14 mouse cellular contexts compared by ENCODE assay signal in genomic region chr6:15415099-15415498, GRCm38 (mm10).
A peak's percentile ranks its signal among the peaks of the same experiment; 100 is the strongest.
DNase-seq lines count a peak whose midpoint lies in the region; ATAC-seq and TF ChIP-seq lines count a peak whose summit lies in the region.
"Had no signal": no experiment of that assay in that cellular context is flagged by ENCODE, and none has a peak within 500 bp of the region (broad histone marks: within the 10 kb centered on the region; RNA-seq: fewer than 3 reads in every experiment).

No protein-coding gene starts in this region.

- TF ChIP-seq CTCF in intestine, postnatal 0 days (IDR thresholded peaks at IDR 0.05; ENCODE audit: low read depth) = peak; percentile 49

- H3K36me3 ChIP-seq in intestine, postnatal 0 days (ENCODE audit: control insufficient read depth, insufficient read depth) = no peaks in the 10 kb centered on the region
- H3K36me3 ChIP-seq in intestine, embryonic 16.5 days (ENCODE audit: control insufficient read depth, insufficient read depth, low read length) = no peaks in the 10 kb centered on the region
- no peaks in the 10 kb centered on the region for H3K36me3 ChIP-seq in hindbrain, embryonic 14.5 days (replicated peaks; ENCODE audit: control insufficient read depth, insufficient read depth)
- H3K36me3 ChIP-seq: forebrain, embryonic 15.5 days; heart, embryonic 15.5 days; midbrain, embryonic 12.5 days had no signal

- no peaks in the 10 kb centered on the region for H3K4me1 ChIP-seq in intestine, postnatal 0 days (replicated peaks; ENCODE audit: control insufficient read depth, insufficient read depth, low read length)
- H3K4me1 ChIP-seq in intestine, embryonic 16.5 days (ENCODE audit: control insufficient read depth, insufficient read depth, low read length) = no peaks in the 10 kb centered on the region
- H3K4me1 ChIP-seq in hindbrain, embryonic 14.5 days (replicated peaks; ENCODE audit: control insufficient read depth, insufficient read depth, low read length) = peaks cover 32% of the 10 kb centered on the region; the same call in 1 of the 2 replicates

- no peaks in the 10 kb centered on the region for H3K9me3 ChIP-seq in intestine, postnatal 0 days (ENCODE audit: control insufficient read depth)
- H3K9me3 ChIP-seq in intestine, embryonic 16.5 days (ENCODE audit: control insufficient read depth, low read length) = no peaks in the 10 kb centered on the region
- H3K9me3 ChIP-seq in hindbrain, embryonic 14.5 days (ENCODE audit: control insufficient read depth, low read length) = no peaks in the 10 kb centered on the region
- H3K9me3 ChIP-seq: forebrain, embryonic 15.5 days; heart, embryonic 15.5 days; midbrain, embryonic 12.5 days had no signal

- no peaks in the 10 kb centered on the region for H3K27me3 ChIP-seq in intestine, postnatal 0 days (replicated peaks; ENCODE audit: control insufficient read depth, insufficient read depth, low read length)
- H3K27me3 ChIP-seq in intestine, embryonic 16.5 days (replicated peaks; ENCODE audit: control insufficient read depth, insufficient read depth, low read length) = no peaks in the 10 kb centered on the region
- no peaks in the 10 kb centered on the region for H3K27me3 ChIP-seq in hindbrain, embryonic 14.5 days (ENCODE audit: control insufficient read depth, insufficient read depth, low read length)
- H3K27me3 ChIP-seq: forebrain, embryonic 15.5 days; heart, embryonic 15.5 days; midbrain, embryonic 12.5 days had no signal

- no peak for ATAC-seq in intestine, postnatal 0 days
- ATAC-seq in intestine, embryonic 16.5 days = no peak
- ATAC-seq in hindbrain, embryonic 14.5 days (ENCODE audit: low FRiP score) = no peak
- ATAC-seq: forebrain, embryonic 15.5 days had no signal

- H3K4me3 ChIP-seq in intestine, postnatal 0 days (ENCODE audit: low read depth, low read length) = no peak overlapping the region
- no peak overlapping the region for H3K4me3 ChIP-seq in intestine, embryonic 16.5 days (ENCODE audit: low read length)
- no peak overlapping the region for H3K4me3 ChIP-seq in hindbrain, embryonic 14.5 days (replicated peaks; ENCODE audit: low read length)
- H3K4me3 ChIP-seq: forebrain, embryonic 15.5 days; heart, embryonic 15.5 days; midbrain, embryonic 12.5 days had no signal

- H3K4me2 ChIP-seq in intestine, postnatal 0 days (replicated peaks; ENCODE audit: low read depth) = no peak overlapping the region
- H3K4me2 ChIP-seq in intestine, embryonic 16.5 days (ENCODE audit: low read depth, low read length) = no peak overlapping the region
- no peak overlapping the region for H3K4me2 ChIP-seq in hindbrain, embryonic 14.5 days (replicated peaks)
- H3K4me2 ChIP-seq: forebrain, embryonic 15.5 days; heart, embryonic 15.5 days; midbrain, embryonic 12.5 days had no signal

- DNase-seq in embryo, embryonic 10.5 days (ENCODE audit: low spot score) = peak; percentile 60
- no peak for DNase-seq in embryo, embryonic 9.5 days (ENCODE audit: extremely low spot score)
- peak; percentile 2 for DNase-seq in lung, postnatal 36 days
- no peak for DNase-seq in lung, adult 18-20 months
- peak; percentile 59 for DNase-seq in hindbrain, embryonic 14.5 days (ENCODE audit: low spot score)
- DNase-seq in left cerebral cortex, adult 9 months (ENCODE audit: low spot score in 2 of 2) = no peak
- DNase-seq: adrenal gland, postnatal 10 days; cerebellum, adult 18-20 months had no signal

- no peak overlapping the region for H3K27ac ChIP-seq in intestine, postnatal 0 days (ENCODE audit: low read depth, low read length)
- no peak overlapping the region for H3K27ac ChIP-seq in intestine, embryonic 16.5 days (ENCODE audit: low read length)
- no peak overlapping the region for H3K27ac ChIP-seq in hindbrain, embryonic 14.5 days
- H3K27ac ChIP-seq: forebrain, embryonic 15.5 days; heart, embryonic 15.5 days; liver, embryonic 14.5 days; midbrain, embryonic 12.5 days had no signal

- WGBS in intestine, postnatal 0 days = 61% methylated on average over 4 of the region's 4 CpGs
- WGBS in intestine, embryonic 16.5 days = 54% methylated on average over 4 of the region's 4 CpGs
- 28% methylated on average over 4 of the region's 4 CpGs for WGBS in hindbrain, embryonic 14.5 days

- no peak overlapping the region for H3K9ac ChIP-seq in intestine, postnatal 0 days (ENCODE audit: low read depth, low read length)
- no peak overlapping the region for H3K9ac ChIP-seq in intestine, embryonic 16.5 days (ENCODE audit: low read depth, low read length)
- no peak overlapping the region for H3K9ac ChIP-seq in hindbrain, embryonic 14.5 days
- H3K9ac ChIP-seq: forebrain, embryonic 15.5 days; heart, embryonic 15.5 days; liver, embryonic 14.5 days; midbrain, embryonic 12.5 days had no signal

Comparison
In these comparisons a context has a peak if more than half of its experiments do, and no peak if none do; other contexts are left out.
1. DNase-seq: peak in embryo, embryonic 10.5 days (single experiment), lung, postnatal 36 days (single experiment) and hindbrain, embryonic 14.5 days (single experiment); none in embryo, embryonic 9.5 days (single experiment), lung, adult 18-20 months (0 of 2) and left cerebral cortex, adult 9 months (0 of 2).